Mouse (Mus musculus) heart, embryonic 11.5 days (tissue): Measurements from ENCODE around the gene Ppp1r21. TPM values are rescaled to one million over a fixed set of nuclear protein-coding genes. Genes with fewer than 3 reads are reported as not detected.

Source experiments
- ATAC-seq: fragments of 200-750 bp; cut with Nextera tagmentation; replicated peaks from 2 replicates; pipeline ENCODE4 v1.8.0; 2017; ENCODE audit warnings: moderate library complexity; ENCODE audit not compliant: insufficient number of reproducible peaks, low FRiP score, low TSS enrichment
- H3K27ac ChIP-seq: fragments of 300-500 bp; sonication (generic); 2 replicates; pipeline ENCODE4 v1.5.1; 2014; ENCODE audit warnings: mild to moderate bottlenecking, low read depth, low read length
- H3K27me3 ChIP-seq: fragments of 300-500 bp; sonication (generic); 2 replicates; pipeline ENCODE4 v1.6.1; 2014; ENCODE audit warnings: mild to moderate bottlenecking, low read length, mixed read lengths; ENCODE audit not compliant: control insufficient read depth, insufficient read depth
- H3K36me3 ChIP-seq: fragments of 300-500 bp; sonication (generic); 2 replicates; pipeline ENCODE4 v1.6.1; 2014; ENCODE audit warnings: mild to moderate bottlenecking, low read length, moderate library complexity, mixed read lengths; ENCODE audit not compliant: control insufficient read depth, insufficient read depth
- H3K4me1 ChIP-seq: fragments of 300-500 bp; sonication (generic); 2 replicates; pipeline ENCODE4 v1.6.1; 2014; ENCODE audit warnings: low read length; ENCODE audit not compliant: control insufficient read depth, insufficient read depth
- H3K4me2 ChIP-seq: fragments of 300-500 bp; sonication (generic); 2 replicates; pipeline ENCODE4 v1.6.1; 2014; ENCODE audit warnings: mild to moderate bottlenecking, moderate library complexity
- H3K4me3 ChIP-seq: fragments of 300-500 bp; sonication (generic); 2 replicates; pipeline ENCODE4 v1.5.1; 2014; ENCODE audit warnings: low read depth, low read length
- H3K9ac ChIP-seq: fragments of 300-500 bp; sonication (generic); 2 replicates; pipeline ENCODE4 v1.6.1; 2014; ENCODE audit warnings: mild to moderate bottlenecking, low read depth, low read length, moderate library complexity
- H3K9me3 ChIP-seq: fragments of 300-500 bp; sonication (generic); replicated peaks from 2 replicates; pipeline ENCODE4 v1.6.1; 2016; ENCODE audit warnings: low read length; ENCODE audit not compliant: control insufficient read depth
- WGBS: fragments of 180-500 bp; shearing (Covaris S2); extraction: QIAGEN DNeasy Blood & Tissue Kit; methylation state at CpG from one replicate; pipeline ENCODE4 v1.1.7; 2014; ENCODE audit not compliant: insufficient replicate concordance; 5-methylcytosine and 5-hydroxymethylcytosine counted together
- polyA plus RNA-seq: library from polyadenylated mRNA; unstranded; fragments of >200 nt; fragmentation: Nextera tagmentation; extraction: Ambion mirVana; gene quantifications from 2 replicates; pipeline ENCODE4 v1.2.1, GENCODE M21; 2014

The Ppp1r21 gene
- polyA plus RNA-seq, 1 experiment from 2014 or later = 15.9 TPM

GRCm38 (mm10) chr17:88492107-88492460 is 37.8 kb upstream of the Ppp1r21 start:
- 95% methylated on average over 5 of the region's 5 CpGs for WGBS
- no peak overlapping the region for H3K9ac ChIP-seq
- H3K4me3 ChIP-seq = no peak overlapping the region
- H3K36me3 ChIP-seq = 0 out of 2 replicates have a peak, but pooled peaks cover 2% of the 10 kb centered on the region
- no peak overlapping the region for H3K4me2 ChIP-seq
- H3K4me1 ChIP-seq = no peaks in the 10 kb centered on the region
- H3K27me3 ChIP-seq = no peaks in the 10 kb centered on the region
- H3K9me3 ChIP-seq = no peaks in the 10 kb centered on the region
- H3K27ac ChIP-seq = no peak overlapping the region
- no peak for ATAC-seq

DNA sequence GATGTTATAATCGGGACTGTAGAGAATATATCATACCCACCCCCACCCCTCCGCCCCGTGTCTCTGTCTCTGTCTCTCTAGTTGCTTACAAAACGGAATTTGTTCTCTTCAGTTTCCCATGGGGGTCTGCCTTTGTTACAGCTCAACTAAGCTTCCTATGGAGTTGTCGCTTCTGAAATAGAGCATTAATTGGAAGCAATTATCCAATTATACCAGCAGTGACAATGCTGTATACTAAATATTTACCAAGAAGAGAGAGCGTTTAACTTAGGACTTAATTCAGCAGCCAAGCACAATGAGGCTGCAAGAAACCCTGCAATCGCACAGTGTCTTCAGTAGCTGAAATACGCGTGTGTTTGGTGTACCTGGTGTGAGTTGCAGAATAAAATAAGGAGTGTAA is 36.4 kb upstream of the Ppp1r21 start:
- no peak for ATAC-seq
- Histone ChIP-seq H3K4me2 (no peak overlapping the region), H3K9ac (no peak overlapping the region), H3K36me3 (0 out of 2 replicates have a peak, but pooled peaks cover 2% of the 10 kb centered on the region), H3K4me3 (no peak overlapping the region), H3K9me3 (no peaks in the 10 kb centered on the region), H3K27me3 (no peaks in the 10 kb centered on the region), H3K27ac (no peak overlapping the region), H3K4me1 (no peaks in the 10 kb centered on the region)
- WGBS = 83% methylated on average over 9 of the region's 9 CpGs

- H3K9ac ChIP-seq = no peak overlapping the region
- no peaks in the 10 kb centered on the region for H3K9me3 ChIP-seq
- 60% methylated on average over 14 of the region's 14 CpGs for WGBS
- no peaks in the 10 kb centered on the region for H3K4me1 ChIP-seq
- no peak for ATAC-seq
- H3K27me3 ChIP-seq = no peaks in the 10 kb centered on the region
- H3K4me2 ChIP-seq = no peak overlapping the region
- H3K27ac ChIP-seq = no peak overlapping the region
- H3K36me3 ChIP-seq = 0 out of 2 replicates have a peak, but pooled peaks cover 2% of the 10 kb centered on the region
- no peak overlapping the region for H3K4me3 ChIP-seq
Measured at GRCm38 (mm10) chr17:88494121-88494771, 35.7 kb upstream of the Ppp1r21 start.

DNA sequence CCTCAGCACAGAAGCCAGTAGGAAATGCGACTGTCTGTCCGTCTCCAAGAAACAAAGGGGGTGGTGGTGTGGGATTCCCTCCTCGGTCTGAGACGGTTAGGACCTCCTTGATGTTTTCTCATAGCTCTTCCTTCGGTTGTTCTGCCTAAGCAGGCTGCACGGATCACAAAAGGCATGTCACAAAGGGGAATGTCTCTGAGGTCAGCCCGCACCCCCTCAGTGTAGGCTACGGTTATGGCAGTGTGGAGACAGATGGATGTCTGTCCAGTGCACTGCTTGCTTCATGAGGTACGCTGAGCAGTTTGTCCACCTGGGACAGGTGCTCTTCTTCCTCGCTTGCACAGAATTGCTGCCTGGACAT is 35.2 kb upstream of the Ppp1r21 start:
- Histone ChIP-seq H3K9ac (no peak overlapping the region), H3K4me2 (no peak overlapping the region), H3K27me3 (no peaks in the 10 kb centered on the region), H3K4me3 (no peak overlapping the region), H3K36me3 (0 out of 2 replicates have a peak, but pooled peaks cover 2% of the 10 kb centered on the region), H3K27ac (no peak overlapping the region), H3K4me1 (no peaks in the 10 kb centered on the region), H3K9me3 (no peaks in the 10 kb centered on the region)
- ATAC-seq = no peak
- 85% methylated on average over 10 of the region's 10 CpGs for WGBS

- Histone ChIP-seq H3K27me3 (no peaks in the 10 kb centered on the region), H3K9me3 (no peaks in the 10 kb centered on the region), H3K4me1 (no peaks in the 10 kb centered on the region), H3K9ac (no peak overlapping the region), H3K36me3 (no peaks in the 10 kb centered on the region), H3K4me3 (no peak overlapping the region), H3K27ac (no peak overlapping the region), H3K4me2 (no peak overlapping the region)
- no peak for ATAC-seq
- 88% methylated on average over 5 of the region's 5 CpGs for WGBS
Measured at GRCm38 (mm10) chr17:88498090-88498682, 31.7 kb upstream of the Ppp1r21 start.

DNA sequence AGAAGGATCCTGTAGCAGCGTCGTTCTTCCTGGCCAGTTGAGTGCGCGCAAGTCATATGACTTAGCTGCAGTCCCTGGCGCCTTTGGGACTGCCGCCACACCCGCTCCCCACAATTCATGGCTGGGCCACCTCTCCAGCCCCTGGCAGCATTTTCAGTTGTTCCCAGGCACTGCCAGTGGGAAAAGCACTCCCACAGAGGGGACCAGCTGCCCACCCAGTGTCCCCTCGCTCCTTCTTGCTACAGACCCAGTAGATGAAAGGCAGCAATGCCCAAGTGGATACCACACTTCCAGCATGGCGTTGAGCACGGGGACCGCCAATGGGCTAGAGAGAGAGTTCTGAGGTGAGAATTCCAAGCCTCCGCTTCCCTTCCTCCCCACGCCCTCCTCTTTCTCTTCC is 25.9 kb upstream of the Ppp1r21 start:
- H3K4me2 ChIP-seq = no peak overlapping the region
- H3K4me1 ChIP-seq = peaks cover 9% of the 10 kb centered on the region; the same call in 1 of the 2 replicates
- H3K27me3 ChIP-seq = no peaks in the 10 kb centered on the region
- no peaks in the 10 kb centered on the region for H3K36me3 ChIP-seq
- no peak overlapping the region for H3K4me3 ChIP-seq
- no peak overlapping the region for H3K27ac ChIP-seq
- no peaks in the 10 kb centered on the region for H3K9me3 ChIP-seq
- no peak for ATAC-seq
- 93% methylated on average over 13 of the region's 13 CpGs for WGBS
- no peak overlapping the region for H3K9ac ChIP-seq

DNA sequence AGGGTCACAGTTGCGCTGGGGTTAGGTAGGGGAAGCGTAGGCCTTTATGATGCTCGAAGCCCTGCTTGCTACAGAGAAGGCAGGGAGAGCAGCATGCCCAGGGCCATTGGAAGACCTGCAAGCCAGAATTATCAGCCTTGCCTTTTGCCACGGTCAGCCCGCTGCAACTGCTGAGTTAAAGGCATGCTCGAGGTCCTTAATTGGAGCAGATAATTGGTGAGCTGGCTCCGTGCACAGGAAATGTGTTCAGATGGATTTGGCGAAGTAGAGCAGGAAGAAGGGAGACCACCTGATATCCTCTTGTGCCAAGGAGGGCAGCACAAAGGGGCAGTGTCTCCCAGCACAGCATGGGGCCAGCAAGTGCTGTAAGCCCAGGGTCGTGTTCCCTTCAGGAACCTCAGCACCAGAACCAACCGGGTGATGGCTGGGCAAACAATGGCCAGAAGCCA is 24.6 kb upstream of the Ppp1r21 start:
- H3K4me3 ChIP-seq = no peak overlapping the region
- no peak for ATAC-seq
- WGBS = 45% methylated on average over 10 of the region's 10 CpGs
- H3K36me3 ChIP-seq = no peaks in the 10 kb centered on the region
- no peak overlapping the region for H3K9ac ChIP-seq
- H3K9me3 ChIP-seq = no peaks in the 10 kb centered on the region
- H3K27ac ChIP-seq = no peak overlapping the region
- H3K4me2 ChIP-seq = no peak overlapping the region
- no peaks in the 10 kb centered on the region for H3K27me3 ChIP-seq
- H3K4me1 ChIP-seq = peaks cover 10% of the 10 kb centered on the region; the same call in 1 of the 2 replicates

- no peaks in the 10 kb centered on the region for H3K27me3 ChIP-seq
- H3K9me3 ChIP-seq = no peaks in the 10 kb centered on the region
- H3K4me3 ChIP-seq = no peak overlapping the region
- H3K36me3 ChIP-seq = no peaks in the 10 kb centered on the region
- ATAC-seq = no peak
- WGBS = 88% methylated on average over 15 of the region's 15 CpGs
- H3K27ac ChIP-seq = no peak overlapping the region
- H3K4me1 ChIP-seq = peaks cover 10% of the 10 kb centered on the region; the same call in 1 of the 2 replicates
- no peak overlapping the region for H3K9ac ChIP-seq
- no peak overlapping the region for H3K4me2 ChIP-seq
Measured at GRCm38 (mm10) chr17:88505941-88506340, 24.0 kb upstream of the Ppp1r21 start.

DNA sequence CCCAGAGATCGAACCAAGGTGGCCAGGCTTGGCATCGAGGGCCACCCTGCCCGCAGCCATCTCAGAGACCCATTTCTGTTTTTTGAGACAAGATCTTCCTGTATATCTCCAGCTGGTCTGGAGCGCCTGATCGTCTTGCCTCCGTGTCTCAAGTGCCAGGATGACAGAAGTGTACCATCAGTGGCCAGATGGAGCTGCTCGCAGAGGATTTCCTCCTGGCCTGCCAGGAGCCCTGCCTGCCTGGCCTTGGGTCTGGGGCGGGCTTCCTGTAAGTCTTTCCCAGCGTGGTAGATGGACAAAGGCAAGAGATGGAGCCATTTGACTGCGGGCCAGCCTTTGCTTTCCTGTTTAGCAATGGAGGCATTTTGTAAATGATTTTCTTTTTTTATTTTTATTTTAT is 22.5 kb upstream of the Ppp1r21 start:
- H3K36me3 ChIP-seq = no peaks in the 10 kb centered on the region
- peaks cover 10% of the 10 kb centered on the region; the same call in 1 of the 2 replicates for H3K4me1 ChIP-seq
- no peak for ATAC-seq
- no peaks in the 10 kb centered on the region for H3K27me3 ChIP-seq
- 72% methylated on average over 10 of the region's 10 CpGs for WGBS
- no peak overlapping the region for H3K9ac ChIP-seq
- H3K4me2 ChIP-seq = no peak overlapping the region
- H3K4me3 ChIP-seq = no peak overlapping the region
- no peak overlapping the region for H3K27ac ChIP-seq
- no peaks in the 10 kb centered on the region for H3K9me3 ChIP-seq
